Mouse (Mus musculus): Measurements from ENCODE around the gene Syt3. TPM values are rescaled to one million over a fixed set of nuclear protein-coding genes. Genes with fewer than 3 reads are reported as not detected.

Syt3 gene
- polyA plus RNA-seq (2015; fragmentation: Nextera tagmentation; extraction: Ambion mirVana): 2.7 and 3.4 TPM in 2 replicates

- WGBS: 0% methylated on average over 28 of the region's 33 CpGs
- ATAC-seq (ENCODE audit: insufficient number of reproducible peaks, low FRiP score, low TSS enrichment, low read depth): peak; percentile 78
- H3K9ac ChIP-seq: peak within 1 kb of the TSS; percentile 18; the same call in 1 of the 2 replicates
- no peak within 1 kb of the TSS for H3K27ac ChIP-seq (replicated peaks)
- H3K4me1 ChIP-seq: peaks cover 9% of the 10 kb centered on the region
- H3K4me3 ChIP-seq (replicated peaks): peak within 1 kb of the TSS; percentile 52
- no peaks in the 10 kb centered on the region for H3K36me3 ChIP-seq
- no peaks in the 10 kb centered on the region for H3K9me3 ChIP-seq (replicated peaks)
- H3K4me2 ChIP-seq (replicated peaks): peak within 1 kb of the TSS; percentile 91
- H3K27me3 ChIP-seq: peaks cover 12% of the 10 kb centered on the region
Measured at GRCm38 (mm10) chr7:44383980-44384715, at the start of gene Syt3. Gene Syt3 (plus strand): TSS chr7:44384102.

- H3K9ac ChIP-seq: no peak overlapping the region
- whole genome bisulfite sequencing: 58% methylated on average over 14 of the region's 14 CpGs
- no peaks in the 10 kb centered on the region for H3K36me3 ChIP-seq
- H3K27ac ChIP-seq (replicated peaks): no peak overlapping the region
- no peak overlapping the region for H3K4me3 ChIP-seq (replicated peaks)
- H3K9me3 ChIP-seq (replicated peaks): no peaks in the 10 kb centered on the region
- no peak overlapping the region for H3K4me2 ChIP-seq (replicated peaks)
- ATAC-seq (ENCODE audit: insufficient number of reproducible peaks, low FRiP score, low TSS enrichment, low read depth): no peak
- peaks cover 68% of the 10 kb centered on the region for H3K27me3 ChIP-seq
- H3K4me1 ChIP-seq: peaks cover 13% of the 10 kb centered on the region
Measured at GRCm38 (mm10) chr7:44334139-44334538, 49.8 kb upstream of the Syt3 start.

DNA sequence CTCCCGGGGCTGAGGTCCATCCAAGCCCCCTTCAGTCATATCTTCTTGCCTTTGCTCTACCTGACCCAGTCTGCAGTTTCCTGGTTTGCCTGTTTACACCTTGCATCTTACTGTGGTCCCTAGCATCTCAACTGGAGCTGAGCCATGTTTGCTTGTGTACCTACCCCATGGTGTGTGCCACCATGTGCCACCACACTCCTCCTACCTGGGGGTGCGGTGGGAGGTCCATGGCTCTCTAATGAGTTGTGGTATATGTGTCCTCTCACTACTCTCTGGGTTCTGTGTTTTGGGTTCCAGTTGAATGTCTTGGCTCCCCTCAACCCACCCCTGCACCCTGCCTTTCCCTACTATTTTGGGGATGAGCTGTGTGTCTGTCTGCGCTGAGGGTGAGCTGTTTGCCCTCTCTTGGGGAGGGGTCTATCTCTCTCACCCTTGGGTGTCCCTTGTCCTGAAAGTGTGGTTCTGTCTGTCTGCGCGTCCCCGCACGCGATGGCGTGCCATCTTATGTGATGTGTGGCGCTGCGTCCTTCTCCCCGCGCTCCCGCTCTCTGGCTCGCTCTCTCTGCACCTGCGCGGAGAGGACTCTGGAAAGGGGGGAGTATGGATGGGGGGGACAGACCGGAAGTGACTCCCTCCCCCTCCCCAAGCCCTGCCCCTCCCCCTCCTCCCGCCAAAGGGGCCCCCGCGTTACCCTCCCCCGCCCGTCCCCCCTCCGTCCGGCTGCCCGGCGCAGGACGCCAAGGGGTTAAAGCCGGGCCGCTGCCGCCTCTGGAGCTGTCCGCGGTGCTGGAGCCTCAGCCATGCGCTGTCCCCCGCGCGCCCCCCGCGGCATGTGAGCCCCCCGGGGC, 48.6 kb upstream of the Syt3 start:
- peaks cover 13% of the 10 kb centered on the region for H3K4me1 ChIP-seq
- H3K36me3 ChIP-seq: no peaks in the 10 kb centered on the region
- H3K9me3 ChIP-seq (replicated peaks): no peaks in the 10 kb centered on the region
- peak overlapping the region; percentile 79 for H3K4me2 ChIP-seq (replicated peaks)
- H3K27ac ChIP-seq (replicated peaks): no peak overlapping the region
- peaks cover 73% of the 10 kb centered on the region for H3K27me3 ChIP-seq
- H3K9ac ChIP-seq: no peak overlapping the region
- 5% methylated on average over 28 of the region's 40 CpGs for WGBS
- no peak for ATAC-seq (ENCODE audit: insufficient number of reproducible peaks, low FRiP score, low TSS enrichment, low read depth)
- H3K4me3 ChIP-seq (replicated peaks): peak overlapping the region; percentile 38

DNA sequence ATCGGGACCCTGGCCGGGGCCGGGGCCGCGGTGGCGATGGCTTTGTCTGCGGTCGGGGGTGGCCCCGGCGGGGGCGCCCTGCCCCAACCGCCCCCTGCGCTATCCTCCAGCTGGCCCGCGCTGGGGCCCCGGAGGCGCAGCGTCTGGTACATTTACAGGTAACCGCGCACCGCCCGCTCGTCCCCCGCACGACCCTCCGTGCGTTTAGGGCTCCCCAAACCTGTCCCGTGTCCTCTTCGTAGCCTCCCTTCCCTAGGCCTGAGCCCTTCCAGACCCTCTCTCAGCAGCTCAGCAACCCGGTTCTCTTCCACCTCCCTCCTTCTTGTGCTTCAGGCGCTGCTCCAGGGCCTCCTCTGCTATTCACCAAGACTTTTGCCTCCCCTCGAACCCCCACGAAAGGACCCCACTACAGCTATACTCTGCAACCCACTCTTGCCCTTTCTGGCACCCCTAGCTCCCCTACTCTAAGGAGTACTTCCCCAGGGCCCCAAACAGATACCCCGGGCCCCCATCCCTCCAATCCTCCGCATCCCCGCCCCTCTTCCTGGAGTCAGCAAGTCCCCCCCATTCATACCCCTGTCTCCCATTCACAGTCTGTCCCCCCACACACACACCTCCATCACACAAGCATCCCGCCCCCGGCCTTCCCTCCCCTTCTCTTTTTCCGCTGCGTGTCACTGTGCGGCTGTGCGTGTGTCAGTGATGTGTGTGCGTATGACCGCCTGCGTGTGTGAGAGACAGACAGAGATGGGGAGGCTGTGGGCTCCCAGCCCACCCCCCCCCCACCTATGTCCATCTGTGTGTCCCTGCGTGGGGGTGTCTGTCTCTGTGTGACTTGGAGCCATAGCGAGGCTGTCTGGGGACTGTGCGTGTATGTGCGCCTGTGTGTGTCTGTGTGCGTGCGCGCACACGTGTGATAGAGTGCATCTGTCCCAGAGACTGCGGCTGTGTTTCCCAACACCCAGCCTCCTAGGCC, 47.6 kb upstream of the Syt3 start:
- ATAC-seq (ENCODE audit: insufficient number of reproducible peaks, low FRiP score, low TSS enrichment, low read depth): no peak
- Histone ChIP-seq H3K36me3 (no peaks in the 10 kb centered on the region), H3K4me3 (replicated peaks) (peak overlapping the region; percentile 38), H3K4me1 (peaks cover 13% of the 10 kb centered on the region), H3K27ac (replicated peaks) (no peak overlapping the region), H3K9ac (no peak overlapping the region), H3K4me2 (replicated peaks) (peak overlapping the region; percentile 79), H3K9me3 (replicated peaks) (no peaks in the 10 kb centered on the region), H3K27me3 (peaks cover 80% of the 10 kb centered on the region)
- 3% methylated on average over 47 of the region's 54 CpGs for WGBS

DNA sequence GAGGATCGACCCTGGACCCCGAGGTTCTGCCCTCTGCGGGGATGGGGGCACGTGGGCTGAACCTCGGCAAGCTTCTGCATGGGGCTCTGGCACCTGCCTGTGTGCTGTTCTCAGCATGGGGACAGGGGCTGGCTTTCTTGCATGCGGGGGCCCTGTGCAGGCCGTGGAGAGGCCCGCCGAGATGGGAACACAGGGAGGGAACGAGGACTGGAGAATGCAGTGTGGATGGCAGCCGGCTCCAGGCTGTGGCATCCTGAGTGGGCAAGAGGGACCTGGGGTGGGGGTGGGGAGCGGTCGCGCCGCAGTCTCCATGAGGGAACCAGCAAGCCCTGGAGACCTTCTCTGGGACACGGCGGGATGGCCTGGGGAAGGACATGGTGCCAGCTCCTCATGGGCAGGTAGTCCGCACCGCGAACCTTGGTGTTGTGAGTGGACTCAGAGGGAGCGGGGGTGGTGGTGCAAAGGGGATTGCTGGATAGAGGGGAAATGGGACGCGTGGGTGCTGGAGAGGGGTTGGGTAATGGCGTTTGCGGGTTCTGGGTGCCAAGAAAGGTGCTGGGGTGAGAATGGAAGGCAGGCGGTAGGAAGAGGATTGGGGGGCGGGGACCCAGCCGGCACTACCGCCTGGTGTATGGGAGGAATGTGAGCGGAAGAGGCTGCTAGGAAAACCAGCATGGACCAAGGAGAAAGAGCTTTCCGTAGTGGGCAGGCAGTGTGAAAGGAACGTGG, 46.6 kb upstream of the Syt3 start:
- Histone ChIP-seq H3K4me2 (replicated peaks) (no peak overlapping the region), H3K4me1 (peaks cover 13% of the 10 kb centered on the region), H3K27ac (replicated peaks) (no peak overlapping the region), H3K36me3 (no peaks in the 10 kb centered on the region), H3K4me3 (replicated peaks) (no peak overlapping the region), H3K9me3 (replicated peaks) (no peaks in the 10 kb centered on the region), H3K27me3 (peaks cover 84% of the 10 kb centered on the region), H3K9ac (no peak overlapping the region)
- no peak for ATAC-seq (ENCODE audit: insufficient number of reproducible peaks, low FRiP score, low TSS enrichment, low read depth)
- 4% methylated on average over 32 of the region's 32 CpGs for WGBS

GRCm38 (mm10) chr7:44340226-44340625, 43.7 kb upstream of the Syt3 start:
- 60% methylated on average over 6 of the region's 6 CpGs for WGBS
- H3K27me3 ChIP-seq: peaks cover 60% of the 10 kb centered on the region

GRCm38 (mm10) chr7:44341119-44341518, 42.8 kb upstream of the Syt3 start:
- H3K4me2 ChIP-seq (replicated peaks): no peak overlapping the region
- H3K9ac ChIP-seq: no peak overlapping the region
- peaks cover 4% of the 10 kb centered on the region for H3K4me1 ChIP-seq
- ATAC-seq (ENCODE audit: insufficient number of reproducible peaks, low FRiP score, low TSS enrichment, low read depth): no peak
- peaks cover 51% of the 10 kb centered on the region for H3K27me3 ChIP-seq
- H3K4me3 ChIP-seq (replicated peaks): no peak overlapping the region
- WGBS: 86% methylated on average over 10 of the region's 10 CpGs
- no peaks in the 10 kb centered on the region for H3K36me3 ChIP-seq
- H3K9me3 ChIP-seq (replicated peaks): no peaks in the 10 kb centered on the region
- no peak overlapping the region for H3K27ac ChIP-seq (replicated peaks)

More at GRCm38 (mm10) chr7:44340226-44340625, 43.7 kb upstream of the Syt3 start:
- H3K4me3 ChIP-seq (replicated peaks): no peak overlapping the region
- no peak overlapping the region for H3K9ac ChIP-seq
- peaks cover 12% of the 10 kb centered on the region for H3K4me1 ChIP-seq
- H3K36me3 ChIP-seq: no peaks in the 10 kb centered on the region
- H3K27ac ChIP-seq (replicated peaks): no peak overlapping the region
- no peak overlapping the region for H3K4me2 ChIP-seq (replicated peaks)
- H3K9me3 ChIP-seq (replicated peaks): no peaks in the 10 kb centered on the region
- ATAC-seq (ENCODE audit: insufficient number of reproducible peaks, low FRiP score, low TSS enrichment, low read depth): no peak

- Histone ChIP-seq H3K4me2 (replicated peaks) (no peak overlapping the region), H3K9me3 (replicated peaks) (no peaks in the 10 kb centered on the region), H3K9ac (no peak overlapping the region), H3K27me3 (peaks cover 45% of the 10 kb centered on the region), H3K4me1 (no peaks in the 10 kb centered on the region), H3K36me3 (no peaks in the 10 kb centered on the region), H3K27ac (replicated peaks) (no peak overlapping the region), H3K4me3 (replicated peaks) (no peak overlapping the region)
- ATAC-seq (ENCODE audit: insufficient number of reproducible peaks, low FRiP score, low TSS enrichment, low read depth): no peak
- 63% methylated on average over 5 of the region's 5 CpGs for WGBS
Measured at GRCm38 (mm10) chr7:44341714-44342113, 42.2 kb upstream of the Syt3 start.

DNA sequence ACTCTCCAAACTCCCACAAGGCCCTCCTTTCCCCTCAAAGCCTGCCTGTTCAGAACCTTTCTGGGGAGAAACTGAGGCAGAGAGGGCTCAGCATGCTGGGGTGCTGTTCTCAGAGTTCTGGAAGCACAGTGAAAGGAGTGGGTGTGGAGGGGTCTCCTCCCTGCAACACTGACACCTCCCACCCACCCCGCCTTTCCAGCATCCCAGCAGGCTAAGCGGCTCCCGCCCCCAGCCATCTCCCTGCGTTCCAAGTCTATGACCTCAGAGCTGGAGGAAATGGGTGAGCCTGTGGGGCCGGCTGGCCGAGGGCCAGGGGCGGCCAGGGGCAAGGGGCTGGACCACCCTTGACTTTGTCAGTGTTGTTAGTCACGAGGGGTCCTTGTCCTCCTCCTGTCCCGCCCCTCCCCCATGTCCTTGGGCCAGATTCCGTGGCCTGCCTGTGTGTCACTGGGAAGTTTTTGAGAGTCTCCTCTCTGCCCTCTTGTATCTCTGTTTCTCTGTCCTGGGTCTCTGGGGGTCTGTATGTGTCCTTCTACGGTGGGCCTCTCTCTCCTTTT, 40.4 kb upstream of the Syt3 start:
- no peak overlapping the region for H3K4me2 ChIP-seq (replicated peaks)
- peak; percentile 12; the same call in 1 of the 2 replicates for ATAC-seq (ENCODE audit: insufficient number of reproducible peaks, low FRiP score, low TSS enrichment, low read depth)
- 10% methylated on average over 11 of the region's 11 CpGs for WGBS
- no peaks in the 10 kb centered on the region for H3K36me3 ChIP-seq
- no peak overlapping the region for H3K27ac ChIP-seq (replicated peaks)
- no peak overlapping the region for H3K4me3 ChIP-seq (replicated peaks)
- H3K4me1 ChIP-seq: no peaks in the 10 kb centered on the region
- H3K27me3 ChIP-seq: peaks cover 27% of the 10 kb centered on the region
- no peaks in the 10 kb centered on the region for H3K9me3 ChIP-seq (replicated peaks)
- H3K9ac ChIP-seq: no peak overlapping the region

DNA sequence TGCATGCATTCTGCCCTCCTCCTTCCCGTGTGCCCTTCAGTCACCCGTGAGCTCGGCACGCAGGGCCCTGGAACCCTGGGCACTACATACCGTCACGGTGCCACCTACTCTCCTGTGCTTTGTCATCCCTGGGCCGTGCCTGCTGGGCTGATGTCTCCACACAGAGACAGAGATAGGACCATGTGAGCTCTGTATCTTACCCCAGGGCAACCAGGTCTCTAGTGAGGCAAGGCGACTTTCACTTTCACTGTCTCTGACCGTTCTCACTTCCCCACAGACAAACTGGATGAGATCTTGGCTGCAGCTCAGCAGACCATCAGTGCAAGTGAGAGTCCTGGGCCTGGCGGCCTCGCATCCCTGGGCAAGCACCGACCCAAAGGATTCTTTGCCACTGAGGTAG, 39.3 kb upstream of the Syt3 start:
- Histone ChIP-seq H3K4me3 (replicated peaks) (no peak overlapping the region), H3K27me3 (peaks cover 21% of the 10 kb centered on the region), H3K4me1 (no peaks in the 10 kb centered on the region), H3K27ac (replicated peaks) (no peak overlapping the region), H3K9me3 (replicated peaks) (no peaks in the 10 kb centered on the region), H3K9ac (no peak overlapping the region), H3K4me2 (replicated peaks) (no peak overlapping the region), H3K36me3 (no peaks in the 10 kb centered on the region)
- ATAC-seq (ENCODE audit: insufficient number of reproducible peaks, low FRiP score, low TSS enrichment, low read depth): no peak
- 75% methylated on average over 12 of the region's 12 CpGs for WGBS
